Mouse (Mus musculus) 3T3-L1 (cell line): Measurements from ENCODE around the gene Pomgnt2.
"Not testable (repeated sequence)": the region's sequence is repeated elsewhere in the genome, so short reads cannot be mapped to it uniquely, and the experiment has no call there.

Experiments
- DNase-seq: peaks from one replicate; pipeline ENCODE4 v3.0.0-alpha.2; 2015; ENCODE audit warnings: low read depth, low spot score

Gene Pomgnt2

DNA sequence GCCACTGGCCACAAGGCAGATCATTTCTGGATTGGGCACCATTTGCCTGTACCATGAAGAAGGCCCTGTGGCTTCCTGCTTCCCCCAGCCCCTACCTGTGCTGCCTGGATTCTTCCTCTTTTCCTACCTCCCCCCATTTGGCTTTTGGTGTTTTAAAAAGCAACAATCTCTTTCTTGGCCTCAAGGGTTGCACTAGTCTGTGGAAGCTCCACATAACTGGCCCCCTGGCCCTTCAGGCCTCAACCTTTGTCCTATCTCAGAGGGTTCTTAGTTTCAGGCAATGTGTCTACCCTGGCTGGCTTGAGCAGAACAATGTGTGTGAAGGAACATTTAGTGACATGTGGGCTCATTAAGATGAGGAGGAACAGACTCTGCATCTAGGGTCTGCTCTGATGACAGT, at the start of gene Pomgnt2:
TSS of gene Pomgnt2 (minus strand) at position 101 of the 400 bp plus-strand sequence.
- DNase-seq: no peak

DNA sequence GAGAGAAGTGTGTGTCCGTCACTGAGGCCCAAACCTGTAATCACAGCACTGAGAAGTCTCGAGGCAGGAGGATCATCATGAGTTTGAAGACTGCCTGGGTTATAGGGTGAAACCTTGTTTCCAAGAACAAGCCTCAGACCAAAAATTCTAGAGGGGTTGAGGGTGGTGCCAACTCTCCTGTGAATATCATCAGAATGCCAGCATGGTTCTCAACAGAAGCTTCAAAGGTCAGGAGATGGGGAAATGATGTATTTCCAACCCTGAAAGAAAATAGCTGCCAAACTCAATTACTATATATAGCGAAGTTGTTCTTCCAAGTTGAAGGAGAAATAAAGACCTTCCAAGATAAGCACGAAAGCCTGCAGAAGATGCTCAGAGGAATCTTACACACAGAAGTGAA, 42.9 kb upstream of the Pomgnt2 start:
- no peak for DNase-seq

DNA sequence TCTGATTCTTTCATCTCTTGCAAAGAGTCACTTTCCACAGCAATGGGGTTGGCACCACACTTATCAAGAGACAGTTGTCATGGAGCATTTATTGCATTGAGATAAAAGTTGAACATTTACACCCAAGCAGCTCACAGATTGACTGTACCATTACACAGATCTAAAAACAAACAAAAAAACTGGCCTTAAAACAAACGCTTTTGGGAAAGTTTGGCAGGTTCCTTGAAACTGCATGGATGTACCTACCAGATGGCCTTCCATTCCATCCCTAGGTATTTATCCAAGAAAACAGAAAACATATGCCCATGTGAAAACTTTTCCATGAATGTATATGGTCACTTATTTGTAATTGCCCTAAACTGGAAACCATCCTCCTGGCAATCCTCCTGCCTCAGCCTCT, 41.7 kb upstream of the Pomgnt2 start:
- DNase-seq: no peak

DNA sequence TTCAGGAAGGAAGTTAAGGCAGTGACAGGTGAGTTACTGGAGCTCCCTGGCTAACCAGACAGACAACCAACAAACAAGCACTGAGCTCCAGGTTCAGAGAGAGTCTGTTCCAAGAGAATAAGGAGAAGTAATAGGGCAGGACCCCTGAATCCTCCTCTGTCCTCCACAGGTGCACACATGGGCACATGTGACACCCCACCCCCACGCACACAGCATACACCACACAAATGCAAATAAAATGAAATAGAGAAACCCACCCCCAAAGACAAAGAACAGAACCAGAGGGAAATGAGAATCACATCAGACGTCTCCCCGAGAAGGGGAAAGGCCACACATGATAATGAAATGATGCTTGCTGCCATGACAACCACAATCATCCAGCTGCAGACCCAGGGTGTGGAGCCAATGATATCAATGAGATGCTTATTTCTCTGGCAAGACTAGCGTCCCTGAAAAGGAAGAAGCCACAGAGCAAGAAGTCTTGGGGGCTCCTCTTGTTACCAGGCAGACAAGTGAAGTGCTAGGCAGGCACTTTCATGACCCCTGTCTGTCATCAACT, 39.7 kb upstream of the Pomgnt2 start:
- no peak for DNase-seq

DNA sequence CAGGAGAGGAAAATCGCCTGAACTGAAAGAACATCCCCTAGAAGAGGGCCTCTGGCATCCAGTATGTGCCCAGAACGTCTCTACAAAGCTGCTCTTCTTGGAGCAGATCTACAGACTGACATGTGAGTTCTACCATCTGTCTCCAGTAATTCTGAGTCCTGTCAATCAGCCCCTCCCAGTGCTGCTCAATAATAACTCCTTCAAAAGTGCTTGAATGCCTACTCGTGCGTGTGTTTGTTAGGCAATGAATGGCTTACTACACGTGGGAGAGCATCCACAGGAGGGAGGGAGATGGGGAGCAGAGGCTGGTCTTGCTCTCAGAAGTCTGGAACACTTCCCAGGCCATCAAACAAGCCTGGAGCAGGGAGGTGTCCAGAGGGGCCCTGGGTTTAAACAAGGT, 38.9 kb upstream of the Pomgnt2 start:
- DNase-seq: no peak

DNA sequence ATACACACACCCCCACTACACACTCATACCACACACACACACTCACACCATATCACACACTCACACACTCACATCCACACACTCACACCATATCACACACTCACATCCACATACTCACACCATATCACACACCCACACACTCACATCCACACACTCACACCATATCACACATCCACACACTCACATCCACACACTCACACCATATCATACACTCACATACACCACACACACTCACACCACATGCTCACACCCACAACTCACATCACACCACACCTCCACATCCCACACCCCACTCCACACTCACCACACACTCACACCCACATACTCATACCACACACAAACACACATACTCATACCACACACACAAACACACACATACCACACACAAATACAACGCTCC, 38.0 kb upstream of the Pomgnt2 start:
- no peak for DNase-seq

DNA sequence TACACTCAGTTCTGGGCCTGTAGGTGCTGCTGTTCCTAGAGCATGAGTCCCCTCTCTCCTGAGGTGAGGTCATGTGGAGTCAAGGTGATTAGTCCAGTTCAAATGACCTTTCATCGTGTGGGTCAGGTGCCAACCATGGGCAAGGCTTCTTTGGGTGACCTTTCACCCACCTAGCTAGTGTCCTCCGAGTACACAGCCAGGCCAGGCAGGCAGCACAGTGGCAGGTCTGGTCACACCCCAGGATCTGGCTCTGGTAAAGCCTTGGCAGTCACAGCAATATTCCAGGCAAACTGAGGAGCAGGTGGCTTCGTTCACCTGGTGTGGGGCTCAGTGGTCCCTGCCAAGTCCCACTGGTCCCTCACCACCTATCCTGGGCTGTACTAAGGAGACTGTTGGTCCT, 35.2 kb upstream of the Pomgnt2 start:
- DNase-seq: no peak

DNA sequence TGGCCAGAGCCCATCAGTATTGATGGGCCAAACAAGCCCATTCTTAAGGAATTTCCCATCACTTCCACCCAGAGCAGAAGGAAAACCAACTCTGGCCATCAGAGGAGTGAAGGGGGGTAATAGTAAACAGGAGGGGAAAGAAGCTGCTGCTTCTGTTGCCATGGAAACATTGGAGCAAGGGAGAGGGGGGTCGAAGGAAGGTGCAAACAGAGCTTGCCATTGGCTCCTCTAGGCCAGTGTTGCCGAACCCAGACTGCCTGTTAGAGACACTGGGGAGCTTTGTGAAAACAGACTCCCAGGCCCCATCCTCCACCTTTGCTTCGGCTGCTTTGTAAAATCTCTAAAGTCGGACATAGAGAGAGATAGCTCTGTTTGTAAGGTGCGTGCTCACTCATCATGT, 33.8 kb upstream of the Pomgnt2 start:
- DNase-seq: no peak

DNA sequence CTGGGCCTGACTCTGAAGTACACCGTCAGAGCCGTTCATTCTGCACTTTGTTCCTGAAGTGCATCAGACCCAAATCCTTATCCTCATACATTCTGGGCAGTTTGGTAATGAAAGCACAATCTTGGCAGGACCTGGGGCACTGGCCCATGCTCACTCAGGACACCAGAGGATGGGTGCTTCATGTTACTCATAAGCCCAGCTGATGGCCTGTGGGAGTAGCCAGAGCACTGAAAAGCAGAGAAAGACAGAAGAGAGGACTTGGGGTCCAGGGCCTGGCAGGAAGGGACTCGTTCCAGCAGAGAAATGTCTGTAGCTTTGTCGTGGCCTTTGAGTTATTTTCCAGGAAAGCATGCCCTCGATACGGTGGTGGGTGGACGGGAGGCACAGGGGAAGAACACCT, 32.9 kb upstream of the Pomgnt2 start:
- no peak for DNase-seq

DNA sequence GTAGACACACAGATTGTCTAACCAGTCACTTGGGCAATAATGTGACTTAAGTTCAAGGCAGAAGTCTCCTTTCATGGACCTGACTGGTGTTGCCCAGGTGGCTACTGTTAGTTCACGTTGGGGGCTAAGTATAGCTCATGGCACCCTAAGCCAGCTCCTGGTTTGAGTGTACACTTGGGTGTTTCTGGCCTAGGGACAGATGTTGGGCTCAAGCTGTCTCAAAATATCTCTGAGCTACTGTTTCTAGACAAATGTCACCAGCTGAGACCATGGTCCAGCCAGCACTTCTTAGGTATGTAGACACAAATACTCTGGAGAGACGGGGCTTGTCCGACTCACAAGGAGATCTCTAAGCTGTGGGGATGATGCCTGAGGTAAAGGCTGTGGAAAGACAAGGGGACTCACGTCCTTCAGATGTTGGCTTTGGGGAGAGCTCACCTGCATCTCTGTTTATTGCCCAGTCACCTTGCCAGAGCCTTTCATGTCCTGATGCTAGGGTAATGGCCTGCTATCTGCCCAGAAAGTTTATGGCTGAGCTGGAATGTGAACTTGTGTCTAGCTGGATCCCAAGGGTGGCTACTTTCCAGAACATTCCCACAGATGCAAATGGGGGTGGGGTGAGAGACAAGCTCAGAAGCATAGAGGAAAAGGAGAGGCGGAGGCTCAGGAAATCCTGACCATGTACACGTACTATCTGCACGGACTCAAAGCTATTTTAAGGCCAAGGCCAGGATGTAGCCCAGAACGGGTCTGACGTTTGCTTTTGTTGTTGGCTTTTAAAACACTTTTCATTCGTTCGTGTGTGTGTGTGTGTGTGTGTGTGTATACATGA, 31.2 kb upstream of the Pomgnt2 start:
- DNase-seq: no peak

DNA sequence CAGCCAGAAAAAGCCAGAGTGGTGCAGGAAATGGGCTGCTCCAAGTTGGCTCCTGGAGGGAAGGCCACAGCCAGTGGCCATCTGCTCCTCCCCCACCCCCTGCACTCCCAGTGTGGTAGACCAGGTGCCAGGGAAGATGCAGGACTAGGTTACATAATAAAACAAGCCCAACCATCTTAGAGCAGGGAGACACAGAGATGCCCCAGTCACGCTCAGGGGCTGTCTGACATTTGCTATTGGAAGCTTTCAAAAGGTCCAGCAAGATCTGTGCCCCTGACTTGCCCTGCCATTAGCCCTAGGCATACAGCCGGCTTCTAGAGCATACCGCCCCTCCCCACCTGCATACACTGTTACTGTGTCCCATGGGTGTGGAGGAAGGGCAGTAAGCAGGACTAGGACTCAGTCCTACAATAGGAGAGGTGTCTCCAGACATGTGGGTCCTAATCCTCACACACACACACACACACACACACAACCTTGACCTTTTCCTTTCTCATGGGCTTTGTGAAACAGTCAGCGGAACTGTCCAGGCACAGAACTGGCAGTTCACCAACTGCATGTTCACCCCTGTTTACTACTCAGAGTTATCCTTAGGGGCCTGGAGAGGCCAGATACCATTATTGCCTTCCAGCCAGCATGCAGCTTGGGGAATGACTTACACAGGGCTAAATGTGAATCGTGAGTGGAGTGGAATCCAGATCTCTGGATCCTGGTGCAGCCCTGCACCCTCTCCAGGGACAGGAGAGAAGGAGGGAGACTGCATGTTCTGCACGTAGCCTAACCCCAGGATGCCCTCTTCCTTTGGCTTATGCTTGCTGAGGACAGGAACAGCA, 30.4 kb upstream of the Pomgnt2 start:
- DNase-seq: no peak

DNA sequence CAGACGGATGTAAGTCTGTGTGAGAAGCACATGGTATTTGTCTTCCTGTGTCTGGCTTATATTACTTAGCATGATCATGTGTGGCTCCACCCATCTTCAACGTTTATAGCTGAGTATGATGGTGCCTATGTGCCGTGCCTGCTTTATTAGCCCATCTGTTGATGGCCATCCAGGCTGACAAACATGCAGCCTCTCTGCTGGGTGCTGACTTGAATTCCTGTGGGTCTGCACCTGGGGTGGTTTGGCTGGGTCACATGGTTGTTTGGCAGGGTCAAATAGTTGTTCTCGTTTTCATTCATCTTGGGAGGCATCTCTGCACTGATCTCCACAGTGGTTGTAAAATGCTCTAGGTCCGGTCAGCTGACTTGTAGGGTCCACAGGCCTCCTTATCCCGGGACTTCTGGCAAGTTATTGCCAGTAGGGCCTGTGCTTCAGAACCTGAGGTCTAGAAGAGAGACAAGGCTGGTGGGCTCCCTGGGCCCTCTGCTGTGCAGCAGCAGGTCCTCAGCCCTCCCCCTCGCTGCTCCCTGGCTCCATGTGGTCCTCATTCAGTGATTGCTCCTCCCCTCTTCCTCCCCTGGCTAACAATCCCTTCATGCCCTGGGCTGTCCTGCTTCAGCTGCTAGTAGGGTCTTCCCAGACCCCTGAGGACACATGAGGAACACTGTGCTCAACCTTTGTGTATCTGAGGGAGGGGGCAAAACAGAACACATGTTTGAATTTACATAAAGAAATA, 29.1 kb upstream of the Pomgnt2 start:
- no peak for DNase-seq

DNA sequence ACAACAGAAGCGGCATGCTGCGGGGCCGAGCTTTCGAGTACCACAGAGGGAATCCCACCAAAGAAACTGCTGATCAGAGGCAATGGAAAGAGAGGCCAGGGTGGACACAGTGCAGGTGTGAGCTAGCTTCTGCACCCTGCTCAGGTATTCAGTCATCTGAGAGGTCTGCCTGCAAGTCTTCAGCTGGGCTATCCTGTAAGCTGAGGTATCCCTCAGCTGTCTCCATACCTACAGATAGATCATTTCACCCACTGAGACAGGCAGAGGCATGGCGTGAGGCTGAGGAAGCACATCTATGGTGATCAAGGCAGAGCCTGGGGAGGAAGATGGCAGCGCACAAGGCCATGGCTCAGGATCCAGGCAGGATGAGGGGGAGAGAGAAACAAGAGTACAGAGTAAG, 27.5 kb upstream of the Pomgnt2 start:
- DNase-seq: no peak

DNA sequence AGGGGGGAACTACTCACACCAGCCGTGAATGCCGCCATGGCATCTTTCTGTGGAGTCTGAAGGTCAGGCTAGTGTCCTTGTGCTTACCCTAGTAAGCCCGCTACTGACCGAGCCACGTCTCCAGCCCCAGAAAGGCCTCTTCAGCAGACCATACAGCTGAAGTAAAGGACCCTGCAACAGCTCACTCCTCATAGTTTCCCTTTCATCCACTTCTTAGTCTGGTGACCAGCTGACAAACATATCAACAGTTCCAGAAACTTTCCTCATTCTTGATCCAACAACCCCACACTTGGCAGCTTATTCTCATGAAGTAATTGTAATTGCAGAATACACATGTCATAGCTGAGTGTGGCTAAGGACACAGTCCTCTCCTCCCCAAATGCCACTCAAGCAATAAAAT, 27.0 kb upstream of the Pomgnt2 start:
- DNase-seq: no peak

DNA sequence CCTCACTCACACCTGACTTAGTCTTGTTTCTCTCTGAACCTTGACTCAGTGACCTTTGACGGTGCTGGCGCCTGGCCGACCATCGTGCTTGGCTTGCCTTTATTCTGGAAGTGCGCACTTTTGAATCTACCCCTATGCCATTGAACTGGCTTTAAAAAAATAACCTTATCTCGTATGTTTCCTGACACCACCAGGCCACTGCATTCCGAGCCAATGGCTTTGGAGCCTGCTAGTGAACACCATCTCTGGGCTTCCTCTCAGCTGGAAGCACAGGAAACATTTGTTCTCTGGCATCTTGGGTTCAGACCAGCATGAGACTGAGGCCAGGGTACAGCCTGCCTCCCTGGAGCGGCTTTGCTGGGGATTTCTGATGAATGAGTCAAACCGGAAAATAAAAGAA, 25.9 kb upstream of the Pomgnt2 start:
- peak; percentile 20 for DNase-seq

DNA sequence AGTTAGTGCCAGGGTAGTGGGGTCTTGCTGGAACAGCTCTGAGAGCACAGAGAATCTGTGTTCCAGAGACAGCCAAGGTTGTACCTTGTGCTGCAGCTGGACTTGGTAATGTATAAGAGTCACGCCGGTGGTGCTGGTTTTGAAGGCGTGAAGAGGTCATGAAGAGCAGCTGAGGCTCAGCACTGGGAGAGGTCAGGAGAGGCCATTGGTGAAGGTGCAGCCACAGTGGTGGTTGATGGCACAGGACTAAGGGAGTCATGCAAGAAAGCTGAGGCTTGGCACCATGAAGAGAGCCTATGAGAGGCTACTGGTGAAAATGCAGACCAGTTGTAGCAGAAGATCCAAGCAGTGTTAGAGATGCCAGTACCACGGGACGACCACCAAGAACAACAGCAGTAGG, 24.7 kb upstream of the Pomgnt2 start:
- DNase-seq: no peak

DNA sequence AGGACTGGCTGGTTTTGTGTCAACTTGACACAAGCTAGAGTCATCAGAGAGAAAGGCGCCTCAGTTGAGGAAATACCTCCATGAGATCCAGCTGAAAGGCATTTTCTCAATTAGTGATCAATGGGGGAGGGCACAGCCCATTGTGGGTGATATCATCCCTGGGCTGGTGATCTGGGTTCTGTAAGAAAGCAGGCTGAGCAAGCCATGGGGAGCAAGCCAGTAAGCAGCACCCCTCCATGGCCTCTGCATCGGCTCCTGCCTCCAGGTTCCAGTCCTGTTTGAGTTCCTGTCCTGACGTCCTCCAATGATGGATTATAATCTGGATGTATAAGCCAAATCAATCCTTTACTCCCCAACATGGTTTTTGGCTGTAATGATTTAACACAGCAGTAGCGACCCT, 24.3 kb upstream of the Pomgnt2 start:
- DNase-seq: not testable (repeated sequence)

DNA sequence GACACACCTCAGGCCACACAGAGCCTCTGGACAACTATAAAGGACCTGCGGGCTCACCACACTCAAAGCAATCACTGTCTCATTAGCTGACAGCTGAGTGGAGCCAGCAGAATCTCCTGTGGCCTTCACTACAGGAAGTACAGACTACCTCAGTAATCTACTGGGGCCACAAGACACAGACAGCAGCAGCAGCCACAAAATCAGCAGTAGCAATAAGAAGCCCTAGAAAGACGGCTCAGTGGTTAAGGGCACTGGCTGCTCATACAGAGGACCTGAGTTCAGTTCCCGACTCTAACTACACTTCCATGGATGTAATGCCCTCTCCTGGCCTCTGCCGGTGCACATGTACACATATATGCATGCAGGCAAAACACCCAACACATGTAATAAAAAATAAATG, 23.4 kb upstream of the Pomgnt2 start:
- no peak for DNase-seq

DNA sequence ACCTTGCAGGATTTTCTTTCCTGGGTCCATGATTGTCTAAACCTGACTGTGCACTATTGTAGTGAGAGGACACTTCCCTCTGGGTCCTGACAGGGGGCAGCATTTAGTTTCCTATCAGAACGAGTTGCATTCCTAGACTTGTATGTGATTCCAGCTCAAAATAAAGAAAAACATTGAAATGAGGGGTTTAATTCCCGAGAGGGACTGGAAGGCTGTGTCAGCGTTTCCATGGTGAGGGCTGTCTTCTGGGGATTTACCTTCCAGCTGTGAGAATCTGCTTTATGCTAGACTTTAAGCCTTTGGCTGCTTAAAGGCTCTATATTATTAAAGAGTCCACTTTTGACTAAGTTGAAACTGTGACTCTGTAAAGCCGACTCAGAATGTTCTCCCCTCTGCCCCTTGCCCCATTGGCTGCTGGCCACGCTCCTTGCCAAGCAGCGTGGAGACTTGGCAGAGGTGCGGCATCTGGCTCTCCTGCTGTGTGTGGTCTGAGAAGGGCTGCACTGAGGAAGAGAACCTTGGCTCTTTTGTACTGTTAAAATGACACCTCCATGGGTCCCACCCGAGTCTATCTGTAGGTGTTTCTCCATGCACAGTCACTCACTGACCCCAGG, 22.0 kb upstream of the Pomgnt2 start:
- DNase-seq: peak; percentile 88

DNA sequence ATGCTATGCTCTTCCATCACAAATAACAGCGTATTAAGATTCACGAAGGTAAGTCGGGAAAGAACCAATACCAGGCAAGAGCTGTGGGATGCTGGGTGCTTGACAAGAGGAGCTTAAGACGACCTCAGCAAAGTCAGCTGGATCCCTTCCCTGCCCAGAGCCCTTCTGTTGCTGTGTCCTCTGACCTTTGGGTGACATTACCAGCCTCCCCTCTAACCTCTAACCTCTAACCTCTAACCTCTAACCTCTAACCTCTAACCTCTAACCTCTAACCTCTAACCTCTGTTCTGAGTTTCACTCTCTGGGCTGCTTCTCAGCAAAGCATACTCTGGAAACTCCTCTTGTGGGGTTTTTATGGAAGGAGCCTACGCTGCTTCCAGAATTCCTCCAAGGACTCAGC, 21.2 kb upstream of the Pomgnt2 start:
- no peak for DNase-seq

DNA sequence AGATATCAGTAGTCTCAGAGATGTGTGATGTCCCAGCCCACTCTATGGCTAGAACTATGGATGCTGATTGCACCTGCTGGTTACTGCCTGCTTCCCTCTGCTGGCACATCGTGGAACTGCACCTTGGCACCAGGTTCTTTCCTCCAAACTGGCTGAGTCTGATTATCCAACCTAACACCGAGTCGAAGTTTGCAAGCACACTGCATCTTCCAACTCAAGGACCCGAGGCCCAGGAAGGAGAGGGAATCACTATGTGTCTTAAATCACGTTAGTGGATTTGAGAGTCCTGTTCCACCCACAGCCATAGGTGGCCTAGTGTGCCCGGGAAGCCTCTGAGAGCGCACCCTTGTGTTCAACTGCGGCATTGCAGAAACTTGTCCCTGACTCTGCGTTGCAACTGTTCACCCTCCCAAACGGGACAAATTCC, 17.3 kb upstream of the Pomgnt2 start:
- peak; percentile 72 for DNase-seq

DNA sequence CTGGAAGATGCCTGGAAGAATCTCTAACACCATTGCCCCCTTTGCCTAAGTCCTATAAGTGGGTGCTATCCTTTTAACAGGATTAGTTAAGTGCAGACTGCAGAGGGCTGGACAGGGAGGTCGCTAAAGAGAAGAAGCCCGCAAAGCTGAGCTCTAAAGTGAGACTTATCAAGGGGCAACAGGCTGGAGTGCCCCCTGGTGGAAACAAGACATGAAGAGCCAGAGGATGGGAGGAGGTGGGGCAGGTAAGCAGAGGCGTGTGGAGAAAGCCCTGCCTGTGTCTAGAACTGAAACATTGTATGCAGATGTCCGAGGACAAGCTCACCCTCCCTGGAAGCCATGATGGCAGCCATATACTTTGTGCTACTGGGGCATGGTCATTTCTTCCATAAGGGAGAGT, 16.7 kb upstream of the Pomgnt2 start:
- no peak for DNase-seq
